Mouse (Mus musculus) olfactory bulb, adult 2 months (tissue): ENCODE data around the gene Ccdc57.

Source experiments
- CTCF ChIP-seq: fragments of 200-500 bp; IDR thresholded peaks from 2 replicates; pipeline ENCODE4 v1.5.1; 2012; ENCODE audit warnings: low read depth, mild to moderate bottlenecking, low read length, moderate library complexity; ENCODE audit not compliant: insufficient read depth
- POLR2A ChIP-seq: fragments of 200-500 bp; IDR thresholded peaks from 2 replicates; pipeline ENCODE4 v1.6.1; 2012; ENCODE audit warnings: mild to moderate bottlenecking, low read depth, low read length, moderate library complexity; ENCODE audit not compliant: insufficient read depth

DNA sequence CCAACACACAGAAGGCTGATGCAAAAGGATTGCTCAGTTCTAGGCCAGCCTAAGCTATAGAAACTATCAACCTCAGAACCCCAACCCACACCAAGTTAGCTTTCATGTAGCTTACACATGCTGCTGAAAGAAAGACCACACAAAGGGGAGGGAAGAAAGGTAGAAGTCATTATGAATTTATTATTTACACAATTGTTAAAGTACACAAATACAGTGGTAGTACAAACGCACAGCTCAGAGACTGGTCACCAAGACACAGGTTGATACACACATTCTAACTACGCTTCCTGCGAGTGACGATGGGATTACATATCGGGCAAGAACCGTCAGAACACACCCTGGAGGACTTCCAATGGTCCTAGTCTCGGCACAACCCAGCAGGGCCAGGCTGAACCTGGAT lies 28.9 kb upstream of the Ccdc57 start:
- TF ChIP-seq CTCF (no peak), POLR2A (no peak)
